Mouse (Mus musculus): ENCODE data around the gene Ppp1r3c. TPM values are rescaled to one million over a fixed set of nuclear protein-coding genes. Genes with fewer than 3 reads are reported as not detected.

Gene Ppp1r3c
- polyA plus RNA-seq (2012; rRNA removed): 0.42 and 0.94 TPM in 2 replicates

DNA sequence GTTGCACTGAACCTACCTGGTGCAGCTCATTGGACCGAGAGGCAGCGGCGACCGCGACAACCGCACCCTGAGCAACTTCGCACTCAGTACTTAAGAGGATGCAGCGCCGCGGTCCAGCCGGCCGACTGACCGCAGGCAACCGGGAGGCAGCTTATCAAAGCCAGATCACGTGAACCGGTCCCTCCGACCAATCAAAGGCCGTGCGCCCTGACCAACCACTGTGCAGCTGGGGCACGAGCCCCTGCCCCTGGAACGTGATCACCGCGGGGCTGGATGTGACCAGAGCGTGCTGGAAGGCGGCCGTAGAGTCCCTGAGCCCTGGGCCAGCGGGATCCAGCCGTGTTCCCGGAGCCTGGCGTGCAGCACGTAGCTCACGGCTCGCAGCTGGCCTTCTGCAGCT lies at the start of gene Ppp1r3c:
Gene Ppp1r3c (minus strand): TSS at position 117 of the 400 bp plus-strand sequence.
- peak in 1 of 2 experiments; percentile 15 for DNase-seq (ENCODE audit: low read depth in 1 of 2, low spot score in 2 of 2)
- TF ChIP-seq CTCF (IDR thresholded peaks at IDR 0.05; ENCODE audit: extremely low read depth, insufficient read depth, insufficient read length, insufficient replicate concordance): no peak
- no peak for TF ChIP-seq POLR2A (IDR thresholded peaks at IDR 0.05; ENCODE audit: low read depth, low read length)
- 2% methylated on average over 33 of the region's 33 CpGs for WGBS
- H3K36me3 ChIP-seq (ENCODE audit: control insufficient read depth, insufficient read depth, low read length): no peaks in the 10 kb centered on the region
- no peak within 1 kb of the TSS for H3K27ac ChIP-seq (ENCODE audit: insufficient read depth, low read length)
- no peaks in the 10 kb centered on the region for H3K4me1 ChIP-seq (ENCODE audit: control insufficient read depth, insufficient read depth, insufficient read length)
- no peaks in the 10 kb centered on the region for H3K27me3 ChIP-seq (ENCODE audit: control insufficient read depth, insufficient read depth, low read length)
- peak within 1 kb of the TSS; percentile 38; the same call in 1 of the 2 replicates for H3K4me3 ChIP-seq (ENCODE audit: extremely low read depth, insufficient read depth, insufficient read length)

DNA sequence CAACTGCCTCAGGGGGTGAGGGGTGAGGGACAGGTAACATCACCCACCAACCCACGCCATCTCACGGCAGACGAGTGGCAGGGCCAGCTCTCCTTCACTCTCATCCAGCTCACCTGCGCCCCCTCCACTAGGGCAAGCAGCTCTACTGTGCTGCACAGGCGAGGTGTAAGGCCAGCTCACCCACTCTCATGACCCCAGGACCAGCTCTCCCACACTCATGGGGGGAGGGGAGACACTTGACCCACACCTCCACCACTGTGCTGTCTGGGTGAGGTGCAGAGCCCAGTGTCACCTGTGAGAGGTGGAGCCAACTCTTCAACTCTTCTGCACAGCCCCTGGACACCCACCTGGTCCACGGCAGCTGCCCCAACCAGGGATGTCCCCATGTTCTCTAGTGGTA lies 46.7 kb upstream of the Ppp1r3c start:
- WGBS: 89% methylated on average over 6 of the region's 6 CpGs
- Histone ChIP-seq H3K27me3 (ENCODE audit: control insufficient read depth, insufficient read depth, low read length) (no peaks in the 10 kb centered on the region), H3K4me1 (ENCODE audit: control insufficient read depth, insufficient read depth, insufficient read length) (no peaks in the 10 kb centered on the region), H3K4me3 (ENCODE audit: extremely low read depth, insufficient read depth, insufficient read length) (no peak overlapping the region), H3K36me3 (ENCODE audit: control insufficient read depth, insufficient read depth, low read length) (no peaks in the 10 kb centered on the region), H3K27ac (ENCODE audit: insufficient read depth, low read length) (no peak overlapping the region)
- no peak for TF ChIP-seq POLR2A (IDR thresholded peaks at IDR 0.05; ENCODE audit: low read depth, low read length)
- TF ChIP-seq CTCF (IDR thresholded peaks at IDR 0.05; ENCODE audit: extremely low read depth, insufficient read depth, insufficient read length, insufficient replicate concordance): no peak
- DNase-seq (ENCODE audit: low read depth in 1 of 2, low spot score in 2 of 2): no peak

DNA sequence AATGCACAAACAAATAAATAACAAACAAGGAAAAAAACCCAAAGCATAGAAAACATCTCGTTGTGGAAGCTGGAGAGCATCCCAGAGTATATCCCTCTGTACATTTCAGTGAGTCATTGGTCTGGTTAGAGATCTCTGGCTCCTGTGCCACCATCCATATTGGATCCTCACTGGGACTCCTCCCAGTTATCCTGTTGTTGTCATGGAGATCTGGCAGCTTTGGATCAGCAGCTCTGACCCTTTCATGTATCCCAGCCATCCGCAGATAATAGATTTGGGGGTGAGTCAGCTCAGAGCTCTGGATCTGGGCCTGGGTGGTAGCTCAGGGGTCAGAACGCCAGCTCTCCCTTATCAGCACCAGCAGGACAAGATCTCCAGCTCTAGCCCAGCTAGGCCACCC lies 46.1 kb upstream of the Ppp1r3c start:
- H3K4me3 ChIP-seq (ENCODE audit: extremely low read depth, insufficient read depth, insufficient read length): no peak overlapping the region
- H3K36me3 ChIP-seq (ENCODE audit: control insufficient read depth, insufficient read depth, low read length): no peaks in the 10 kb centered on the region
- no peak for DNase-seq (ENCODE audit: low read depth in 1 of 2, low spot score in 2 of 2)
- TF ChIP-seq POLR2A (IDR thresholded peaks at IDR 0.05; ENCODE audit: low read depth, low read length) (no peak), CTCF (IDR thresholded peaks at IDR 0.05; ENCODE audit: extremely low read depth, insufficient read depth, insufficient read length, insufficient replicate concordance) (no peak)
- no peak overlapping the region for H3K27ac ChIP-seq (ENCODE audit: insufficient read depth, low read length)
- H3K4me1 ChIP-seq (ENCODE audit: control insufficient read depth, insufficient read depth, insufficient read length): no peaks in the 10 kb centered on the region
- 81% methylated on average over 3 of the region's 3 CpGs for WGBS
- H3K27me3 ChIP-seq (ENCODE audit: control insufficient read depth, insufficient read depth, low read length): no peaks in the 10 kb centered on the region

DNA sequence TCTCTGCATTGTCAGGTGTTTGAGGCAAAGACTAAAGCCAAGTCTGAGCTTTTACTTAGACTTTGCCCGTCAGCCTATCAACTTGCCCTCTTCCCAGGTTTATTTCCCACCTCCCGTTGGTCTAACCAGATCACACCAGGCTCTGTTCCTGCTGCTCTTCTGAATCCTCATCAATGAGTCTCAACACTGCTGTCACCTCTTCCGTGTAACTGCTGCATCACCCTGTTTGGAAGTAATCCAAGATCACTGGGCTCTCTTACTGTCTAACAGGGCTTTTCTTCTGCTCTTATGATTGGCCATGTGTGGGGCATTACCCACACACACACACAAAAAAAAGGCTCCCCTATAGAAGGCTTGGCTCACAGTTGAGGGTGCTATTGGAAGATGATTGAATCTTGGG lies 45.5 kb upstream of the Ppp1r3c start:
- no peak for TF ChIP-seq POLR2A (IDR thresholded peaks at IDR 0.05; ENCODE audit: low read depth, low read length)
- no peak for TF ChIP-seq CTCF (IDR thresholded peaks at IDR 0.05; ENCODE audit: extremely low read depth, insufficient read depth, insufficient read length, insufficient replicate concordance)
- Histone ChIP-seq H3K4me1 (ENCODE audit: control insufficient read depth, insufficient read depth, insufficient read length) (no peaks in the 10 kb centered on the region), H3K27ac (ENCODE audit: insufficient read depth, low read length) (no peak overlapping the region), H3K36me3 (ENCODE audit: control insufficient read depth, insufficient read depth, low read length) (no peaks in the 10 kb centered on the region), H3K4me3 (ENCODE audit: extremely low read depth, insufficient read depth, insufficient read length) (no peak overlapping the region), H3K27me3 (ENCODE audit: control insufficient read depth, insufficient read depth, low read length) (no peaks in the 10 kb centered on the region)
- WGBS: 60% methylated on average over 3 of the region's 3 CpGs
- no peak for DNase-seq (ENCODE audit: low read depth in 1 of 2, low spot score in 2 of 2)

DNA sequence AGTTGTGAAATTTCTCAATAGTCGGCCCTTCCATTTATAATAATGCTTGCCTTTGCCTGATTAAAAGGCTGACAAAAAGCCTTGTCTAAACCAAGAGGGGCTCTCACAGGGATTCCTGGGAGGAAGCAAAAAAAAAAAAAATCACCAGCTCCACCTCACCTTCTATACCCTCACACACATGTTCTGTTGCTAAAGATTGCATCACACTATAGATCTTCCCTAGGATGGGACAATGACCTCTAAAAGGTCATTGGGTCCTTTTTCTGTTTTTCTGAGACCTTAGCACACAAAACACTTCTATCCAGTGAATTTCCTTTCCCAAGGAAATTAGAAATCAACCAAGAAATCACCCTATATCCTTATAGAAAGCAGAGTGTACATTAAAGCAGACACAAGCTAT lies 43.9 kb upstream of the Ppp1r3c start:
- no peak for TF ChIP-seq POLR2A (IDR thresholded peaks at IDR 0.05; ENCODE audit: low read depth, low read length)
- TF ChIP-seq CTCF (IDR thresholded peaks at IDR 0.05; ENCODE audit: extremely low read depth, insufficient read depth, insufficient read length, insufficient replicate concordance): no peak
- Histone ChIP-seq H3K4me1 (ENCODE audit: control insufficient read depth, insufficient read depth, insufficient read length) (no peaks in the 10 kb centered on the region), H3K4me3 (ENCODE audit: extremely low read depth, insufficient read depth, insufficient read length) (no peak overlapping the region), H3K36me3 (ENCODE audit: control insufficient read depth, insufficient read depth, low read length) (no peaks in the 10 kb centered on the region), H3K27me3 (ENCODE audit: control insufficient read depth, insufficient read depth, low read length) (no peaks in the 10 kb centered on the region), H3K27ac (ENCODE audit: insufficient read depth, low read length) (no peak overlapping the region)
- 83% methylated on average over 1 of the region's 1 CpGs for WGBS
- no peak for DNase-seq (ENCODE audit: low read depth in 1 of 2, low spot score in 2 of 2)

DNA sequence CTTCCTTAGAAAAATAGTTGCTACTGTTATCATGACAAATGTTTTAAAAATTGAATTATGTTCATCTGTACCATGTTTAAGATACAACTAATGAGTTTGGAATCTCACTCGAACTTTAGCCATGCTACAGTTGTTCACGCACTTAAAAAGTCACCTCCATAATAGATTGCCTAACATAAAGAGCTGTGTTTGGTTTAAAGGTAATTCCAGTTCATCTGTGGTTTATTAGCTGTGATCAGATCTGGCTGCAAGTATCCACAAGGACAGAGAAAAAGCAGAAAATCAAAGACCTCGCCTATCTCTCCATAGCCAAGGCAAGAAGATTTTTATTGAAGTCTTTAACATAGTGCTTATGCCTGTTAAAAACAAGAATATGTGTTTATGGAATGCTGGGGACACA lies 43.3 kb upstream of the Ppp1r3c start:
- WGBS: 80% methylated on average over 3 of the region's 3 CpGs
- Histone ChIP-seq H3K4me1 (ENCODE audit: control insufficient read depth, insufficient read depth, insufficient read length) (no peaks in the 10 kb centered on the region), H3K4me3 (ENCODE audit: extremely low read depth, insufficient read depth, insufficient read length) (no peak overlapping the region), H3K27me3 (ENCODE audit: control insufficient read depth, insufficient read depth, low read length) (no peaks in the 10 kb centered on the region), H3K36me3 (ENCODE audit: control insufficient read depth, insufficient read depth, low read length) (no peaks in the 10 kb centered on the region), H3K27ac (ENCODE audit: insufficient read depth, low read length) (no peak overlapping the region)
- no peak for DNase-seq (ENCODE audit: low read depth in 1 of 2, low spot score in 2 of 2)
- no peak for TF ChIP-seq CTCF (IDR thresholded peaks at IDR 0.05; ENCODE audit: extremely low read depth, insufficient read depth, insufficient read length, insufficient replicate concordance)
- TF ChIP-seq POLR2A (IDR thresholded peaks at IDR 0.05; ENCODE audit: low read depth, low read length): no peak

DNA sequence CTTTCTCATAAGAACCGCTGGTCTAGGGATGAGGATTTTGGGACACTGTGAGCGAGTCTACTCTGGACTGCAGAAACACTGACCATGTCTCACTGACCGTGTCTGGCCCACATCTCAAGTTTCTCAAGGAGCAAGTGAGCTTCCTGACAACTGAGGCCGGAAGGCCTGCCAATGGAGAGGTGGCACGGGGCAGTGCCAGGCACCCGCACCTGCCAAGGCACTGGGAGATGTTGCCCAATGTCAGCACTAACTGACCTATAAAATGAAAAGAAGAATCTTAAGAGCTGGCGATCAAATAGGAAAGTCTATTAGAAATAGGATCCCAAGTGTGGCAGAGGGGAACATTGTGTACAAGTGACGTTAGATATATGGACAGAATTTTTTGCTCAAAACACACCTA lies 39.1 kb upstream of the Ppp1r3c start:
- WGBS: 91% methylated on average over 8 of the region's 8 CpGs

More for the DNA sequence above, 39.1 kb upstream of the Ppp1r3c start:
- Histone ChIP-seq H3K4me1 (ENCODE audit: control insufficient read depth, insufficient read depth, insufficient read length) (no peaks in the 10 kb centered on the region), H3K36me3 (ENCODE audit: control insufficient read depth, insufficient read depth, low read length) (no peaks in the 10 kb centered on the region), H3K27ac (ENCODE audit: insufficient read depth, low read length) (no peak overlapping the region), H3K27me3 (ENCODE audit: control insufficient read depth, insufficient read depth, low read length) (no peaks in the 10 kb centered on the region), H3K4me3 (ENCODE audit: extremely low read depth, insufficient read depth, insufficient read length) (no peak overlapping the region)
- DNase-seq (ENCODE audit: low read depth in 1 of 2, low spot score in 2 of 2): no peak
- no peak for TF ChIP-seq CTCF (IDR thresholded peaks at IDR 0.05; ENCODE audit: extremely low read depth, insufficient read depth, insufficient read length, insufficient replicate concordance)
- no peak for TF ChIP-seq POLR2A (IDR thresholded peaks at IDR 0.05; ENCODE audit: low read depth, low read length)
